Mouse (Mus musculus) brain, embryonic 14.5 days (tissue): ENCODE measurements around the gene Map3k4. TPM values are rescaled to one million over a fixed set of nuclear protein-coding genes. Genes with fewer than 3 reads are reported as not detected.

ENCODE experiments used
- DNase-seq: peaks from one replicate; pipeline ENCODE4 v3.0.0-alpha.2; 2011; ENCODE audit warnings: low read depth
- CTCF ChIP-seq: fragments of 200-500 bp; IDR thresholded peaks from 2 replicates; pipeline ENCODE4 v1.5.1; 2012; ENCODE audit warnings: inconsistent platforms, mild to moderate bottlenecking, moderate library complexity, borderline replicate concordance; ENCODE audit not compliant: insufficient read depth, insufficient read length; ENCODE audit errors: extremely low read depth
- POLR2A ChIP-seq: fragments of 200-500 bp; IDR thresholded peaks from 2 replicates; pipeline ENCODE4 v1.6.1; 2012; ENCODE audit warnings: mild to moderate bottlenecking, inconsistent platforms, borderline replicate concordance; ENCODE audit not compliant: poor library complexity, insufficient read depth, insufficient read length, severe bottlenecking; ENCODE audit errors: extremely low read depth
- polyA plus RNA-seq: library from polyadenylated mRNA; depleted of rRNA; stranded (reverse); fragments of >200 nt; gene quantifications from 2 replicates; pipeline ENCODE4 v1.2.3, GENCODE M21; 2012

Gene Map3k4
- polyA plus RNA-seq, 1 experiment = 28.6 TPM

GRCm38 (mm10) chr17:12276496-12277200 is 41.9 kb downstream of the Map3k4 start:
- TF ChIP-seq POLR2A (no peak), CTCF (no peak)
- DNase-seq = peak; percentile 54

- DNase-seq = no peak
- no peak for TF ChIP-seq CTCF
Measured at GRCm38 (mm10) chr17:12275756-12276155, 42.8 kb downstream of the Map3k4 start.

- no peak for DNase-seq
- no peak for TF ChIP-seq POLR2A
- no peak for TF ChIP-seq CTCF
Measured at GRCm38 (mm10) chr17:12273032-12273431, 45.6 kb downstream of the Map3k4 start.

- no peak for DNase-seq
- TF ChIP-seq CTCF (no peak), POLR2A (no peak)
Measured at GRCm38 (mm10) chr17:12271805-12272204, 46.8 kb downstream of the Map3k4 start.

- TF ChIP-seq CTCF (no peak), POLR2A (no peak)
- no peak for DNase-seq
Measured at GRCm38 (mm10) chr17:12268538-12268937, 50.1 kb downstream of the Map3k4 start.

- peak; percentile 56 for DNase-seq
- TF ChIP-seq CTCF (no peak), POLR2A (no peak)
Measured at GRCm38 (mm10) chr17:12268091-12268490, 50.5 kb downstream of the Map3k4 start.

- peak; percentile 66 for DNase-seq
Measured at GRCm38 (mm10) chr17:12265969-12266925, 52.3 kb downstream of the Map3k4 start.

GRCm38 (mm10) chr17:12264293-12264692 is 54.3 kb downstream of the Map3k4 start:
- TF ChIP-seq CTCF (no peak), POLR2A (no peak)
- DNase-seq = no peak

More at GRCm38 (mm10) chr17:12265969-12266925, 52.3 kb downstream of the Map3k4 start:
- TF ChIP-seq POLR2A = no peak
- TF ChIP-seq CTCF = peak; percentile 28; the same call in 1 of the 2 replicates

GRCm38 (mm10) chr17:12263787-12264186 is 54.8 kb downstream of the Map3k4 start:
- no peak for DNase-seq
- TF ChIP-seq CTCF (no peak), POLR2A (no peak)

- DNase-seq = no peak
Measured at GRCm38 (mm10) chr17:12262851-12263250, 55.7 kb downstream of the Map3k4 start.

GRCm38 (mm10) chr17:12261887-12262286 is 56.7 kb downstream of the Map3k4 start:
- TF ChIP-seq POLR2A (no peak), CTCF (peak; percentile 20; the same call in 1 of the 2 replicates)
- no peak for DNase-seq

More at GRCm38 (mm10) chr17:12262851-12263250, 55.7 kb downstream of the Map3k4 start:
- TF ChIP-seq POLR2A (no peak), CTCF (no peak)
